Mouse (Mus musculus) left cerebral cortex, postnatal 36 days (tissue): Measurements from ENCODE around the gene Jmjd1c. TPM values are rescaled to one million over a fixed set of nuclear protein-coding genes. Genes with fewer than 3 reads are reported as not detected.

Experiments used
- total RNA-seq, 2 experiments: library from RNA; stranded (reverse); gene quantifications; 2 replicates each; pipeline ENCODE4 v1.2.3; 2021

The Jmjd1c gene
- total RNA-seq, 2 experiments from 2014 or later, result 71.2 to 96.3 TPM

Other genes with a start within 250 kb of the Jmjd1c start
- 10 to 100 TPM; 18.4 to 19.7 TPM for gene Reep3, start 820 bp downstream of the Jmjd1c start, total RNA-seq
- gene Nrbf2, start 189.2 kb downstream of the Jmjd1c start, total RNA-seq, result 10 to 100 TPM; 17.8 to 18.1 TPM